Mouse (Mus musculus) G1E-ER4 (cell line): ENCODE data around the gene Ern2. TPM values are rescaled to one million over a fixed set of nuclear protein-coding genes. Genes with fewer than 3 reads are reported as not detected.

Experiments
- GATA1 ChIP-seq: IDR thresholded peaks from one replicate; pipeline ENCODE4 v1.8.0; 2012; ENCODE audit warnings: low read length, inconsistent platforms
- polyA plus RNA-seq: library from polyadenylated mRNA; stranded (reverse); fragments of >175 nt; gene quantifications from 2 replicates; pipeline ENCODE4 v1.2.3, GENCODE M21; 2012

The Ern2 gene
- polyA plus RNA-seq, 1 experiment, result not detected

- TF ChIP-seq GATA1, result no peak
These were observed 5.3 kb downstream of the Ern2 start for GRCm38 (mm10) chr7:122180720-122181119.

GRCm38 (mm10) chr7:122171613-122172012, 14.4 kb downstream of the Ern2 start:
- no peak for TF ChIP-seq GATA1

- no peak for TF ChIP-seq GATA1
These were observed 15.3 kb downstream of the Ern2 start for GRCm38 (mm10) chr7:122170705-122171104.

- TF ChIP-seq GATA1, result no peak
These were observed 18.8 kb downstream of the Ern2 start for GRCm38 (mm10) chr7:122167203-122167602.

GRCm38 (mm10) chr7:122163766-122164165, 22.2 kb downstream of the Ern2 start:
- TF ChIP-seq GATA1, result no peak

GRCm38 (mm10) chr7:122160037-122160436, 26.0 kb downstream of the Ern2 start:
- no peak for TF ChIP-seq GATA1

GRCm38 (mm10) chr7:122158915-122159902, 26.8 kb downstream of the Ern2 start, which contains the start of gene Plk1:
Gene Plk1 (plus strand): TSS chr7:122159439.
- no peak for TF ChIP-seq GATA1

- TF ChIP-seq GATA1, result no peak
These were observed 27.5 kb downstream of the Ern2 start for GRCm38 (mm10) chr7:122158488-122158887.

GRCm38 (mm10) chr7:122152473-122152872, 33.5 kb downstream of the Ern2 start:
- TF ChIP-seq GATA1, result no peak

- no peak for TF ChIP-seq GATA1
These were observed 45.0 kb downstream of the Ern2 start for GRCm38 (mm10) chr7:122140991-122141390.

- no peak for TF ChIP-seq GATA1
These were observed 47.8 kb downstream of the Ern2 start for GRCm38 (mm10) chr7:122138190-122138589.

- no peak for TF ChIP-seq GATA1
These were observed 48.9 kb downstream of the Ern2 start for GRCm38 (mm10) chr7:122137071-122137470.

GRCm38 (mm10) chr7:122135070-122135469, 50.9 kb downstream of the Ern2 start:
- no peak for TF ChIP-seq GATA1

GRCm38 (mm10) chr7:122133338-122133625, 52.7 kb downstream of the Ern2 start:
- no peak for TF ChIP-seq GATA1

- no peak for TF ChIP-seq GATA1
These were observed 53.3 kb downstream of the Ern2 start, which contains the start of the genes Palb2 and Dctn5 for GRCm38 (mm10) chr7:122132497-122133337. Gene Palb2 (minus strand): TSS chr7:122132985. Gene Dctn5 (plus strand): TSS chr7:122133041.

- TF ChIP-seq GATA1, result no peak
These were observed 54.2 kb downstream of the Ern2 start for GRCm38 (mm10) chr7:122131834-122132233.

GRCm38 (mm10) chr7:122126946-122127345, 59.1 kb downstream of the Ern2 start:
- TF ChIP-seq GATA1, result no peak
